Mouse (Mus musculus) stomach, embryonic 16.5 days (tissue): Measurements from ENCODE around the gene Tnpo1. TPM values are rescaled to one million over a fixed set of nuclear protein-coding genes. Genes with fewer than 3 reads are reported as not detected.
A peak's percentile ranks its signal among the peaks of the same experiment; 100 is the strongest.
"Not testable (repeated sequence)": the region's sequence is repeated elsewhere in the genome, so short reads cannot be mapped to it uniquely, and the experiment has no call there.

ENCODE experiments used
- ATAC-seq: fragments of 200-750 bp; cut with Nextera tagmentation; 2 replicates; pipeline ENCODE4 v1.8.0; 2017; ENCODE audit warnings: moderate number of reproducible peaks, moderate TSS enrichment; ENCODE audit not compliant: insufficient read depth, low FRiP score
- H3K27ac ChIP-seq: fragments of 300-500 bp; sonication (generic); 2 replicates; pipeline ENCODE4 v1.5.1; 2014; ENCODE audit warnings: low read length
- H3K27me3 ChIP-seq: fragments of 300-500 bp; sonication (generic); 2 replicates; pipeline ENCODE4 v1.6.1; 2014; ENCODE audit warnings: low read length, control low read depth, mixed read lengths; ENCODE audit not compliant: control insufficient read depth, insufficient read depth
- H3K36me3 ChIP-seq: fragments of 300-500 bp; sonication (generic); 2 replicates; pipeline ENCODE4 v1.6.1; 2014; ENCODE audit warnings: low read length; ENCODE audit not compliant: control insufficient read depth, insufficient read depth
- H3K4me1 ChIP-seq: fragments of 300-500 bp; sonication (generic); 2 replicates; pipeline ENCODE4 v1.6.1; 2014; ENCODE audit warnings: low read length, control low read depth, mixed read lengths; ENCODE audit not compliant: control insufficient read depth, insufficient read depth
- H3K4me2 ChIP-seq: fragments of 300-500 bp; sonication (generic); 2 replicates; pipeline ENCODE4 v1.6.1; 2014; ENCODE audit warnings: low read depth, low read length, mixed read lengths
- H3K4me3 ChIP-seq: fragments of 300-500 bp; sonication (generic); replicated peaks from 2 replicates; pipeline ENCODE4 v1.5.1; 2014; ENCODE audit warnings: mild to moderate bottlenecking, low read length
- H3K9ac ChIP-seq: fragments of 300-500 bp; sonication (generic); 2 replicates; pipeline ENCODE4 v1.6.1; 2014; ENCODE audit warnings: low read length
- H3K9me3 ChIP-seq: fragments of 300-500 bp; sonication (generic); replicated peaks from 2 replicates; pipeline ENCODE4 v1.6.1; 2016; ENCODE audit warnings: low read length, control low read depth; ENCODE audit not compliant: control insufficient read depth
- WGBS: fragments of 180-500 bp; shearing (Covaris S2); extraction: QIAGEN DNeasy Blood & Tissue Kit; methylation state at CpG from one replicate; pipeline ENCODE4 v1.1.7; 2014; 5-methylcytosine and 5-hydroxymethylcytosine counted together
- polyA plus RNA-seq: library from polyadenylated mRNA; unstranded; fragments of >200 nt; fragmentation: Nextera tagmentation; extraction: Ambion mirVana; gene quantifications from 2 replicates; pipeline ENCODE4 v1.2.1, GENCODE M21; 2015

Gene Tnpo1
- polyA plus RNA-seq, 1 experiment from 2014 or later, result 58.3 TPM

GRCm38 (mm10) chr13:98832451-98833450, 93.4 kb downstream of the Tnpo1 start:
- Histone ChIP-seq H3K27me3 (no peaks in the 10 kb centered on the region), H3K9ac (no peak overlapping the region), H3K4me3 (no peak overlapping the region), H3K27ac (no peak overlapping the region), H3K4me2 (no peak overlapping the region), H3K36me3 (no peaks in the 10 kb centered on the region), H3K9me3 (no peaks in the 10 kb centered on the region), H3K4me1 (no peaks in the 10 kb centered on the region)
- no peak for ATAC-seq
- 71% methylated on average over 10 of the region's 10 CpGs for WGBS

GRCm38 (mm10) chr13:98829026-98829425, 97.2 kb downstream of the Tnpo1 start:
- not testable (repeated sequence) for H3K36me3 ChIP-seq, H3K4me3 ChIP-seq, H3K4me2 ChIP-seq, H3K27ac ChIP-seq, H3K9me3 ChIP-seq, ATAC-seq, H3K4me1 ChIP-seq, H3K9ac ChIP-seq, H3K27me3 ChIP-seq
- WGBS, result 95% methylated on average over 6 of the region's 6 CpGs

GRCm38 (mm10) chr13:98825574-98825973, 100.6 kb downstream of the Tnpo1 start:
- H3K9ac ChIP-seq, result no peak overlapping the region
- H3K4me3 ChIP-seq, result no peak overlapping the region
- H3K9me3 ChIP-seq, result no peaks in the 10 kb centered on the region
- no peak overlapping the region for H3K27ac ChIP-seq
- H3K27me3 ChIP-seq, result no peaks in the 10 kb centered on the region
- ATAC-seq, result no peak
- no peaks in the 10 kb centered on the region for H3K4me1 ChIP-seq
- WGBS, result 75% methylated on average over 4 of the region's 4 CpGs
- H3K4me2 ChIP-seq, result no peak overlapping the region
- H3K36me3 ChIP-seq, result no peaks in the 10 kb centered on the region

- no peak for ATAC-seq
- Histone ChIP-seq H3K4me2 (no peak overlapping the region), H3K27ac (peak overlapping the region; percentile 48; the same call in 1 of the 2 replicates), H3K36me3 (no peaks in the 10 kb centered on the region), H3K9me3 (no peaks in the 10 kb centered on the region), H3K9ac (no peak overlapping the region), H3K4me3 (no peak overlapping the region), H3K4me1 (peaks cover 5% of the 10 kb centered on the region; the same call in 1 of the 2 replicates), H3K27me3 (no peaks in the 10 kb centered on the region)
- 52% methylated on average over 2 of the region's 2 CpGs for WGBS
Observed at GRCm38 (mm10) chr13:98819094-98819493, 107.1 kb downstream of the Tnpo1 start.

GRCm38 (mm10) chr13:98818205-98818604, 108.0 kb downstream of the Tnpo1 start:
- H3K4me1 ChIP-seq, result peaks cover 5% of the 10 kb centered on the region; the same call in 1 of the 2 replicates
- H3K4me2 ChIP-seq, result no peak overlapping the region
- H3K9me3 ChIP-seq, result no peaks in the 10 kb centered on the region
- no peaks in the 10 kb centered on the region for H3K27me3 ChIP-seq
- ATAC-seq, result no peak
- H3K27ac ChIP-seq, result no peak overlapping the region
- no peaks in the 10 kb centered on the region for H3K36me3 ChIP-seq
- H3K9ac ChIP-seq, result no peak overlapping the region
- 71% methylated on average over 4 of the region's 4 CpGs for WGBS
- H3K4me3 ChIP-seq, result no peak overlapping the region

- H3K27me3 ChIP-seq, result no peaks in the 10 kb centered on the region
- H3K4me3 ChIP-seq, result no peak overlapping the region
- ATAC-seq, result no peak
- no peak overlapping the region for H3K9ac ChIP-seq
- no peaks in the 10 kb centered on the region for H3K36me3 ChIP-seq
- H3K4me1 ChIP-seq, result peaks cover 5% of the 10 kb centered on the region; the same call in 1 of the 2 replicates
- H3K27ac ChIP-seq, result no peak overlapping the region
- no peak overlapping the region for H3K4me2 ChIP-seq
- 42% methylated on average over 4 of the region's 4 CpGs for WGBS
- no peaks in the 10 kb centered on the region for H3K9me3 ChIP-seq
Observed at GRCm38 (mm10) chr13:98817766-98818165, 108.4 kb downstream of the Tnpo1 start.

GRCm38 (mm10) chr13:98816981-98817660, 109.1 kb downstream of the Tnpo1 start:
- H3K9me3 ChIP-seq, H3K27ac ChIP-seq, ATAC-seq, H3K4me3 ChIP-seq, H3K9ac ChIP-seq, H3K36me3 ChIP-seq, H3K4me1 ChIP-seq, H3K27me3 ChIP-seq, H3K4me2 ChIP-seq: not testable (repeated sequence)
- 72% methylated on average over 4 of the region's 4 CpGs for WGBS

GRCm38 (mm10) chr13:98816571-98816970, 109.6 kb downstream of the Tnpo1 start:
- no peak overlapping the region for H3K4me2 ChIP-seq
- 83% methylated on average over 9 of the region's 9 CpGs for WGBS
- no peaks in the 10 kb centered on the region for H3K36me3 ChIP-seq
- H3K4me3 ChIP-seq, result no peak overlapping the region
- H3K9ac ChIP-seq, result no peak overlapping the region
- ATAC-seq, result no peak
- no peak overlapping the region for H3K27ac ChIP-seq
- H3K4me1 ChIP-seq, result peaks cover 5% of the 10 kb centered on the region; the same call in 1 of the 2 replicates
- H3K27me3 ChIP-seq, result no peaks in the 10 kb centered on the region
- H3K9me3 ChIP-seq, result no peaks in the 10 kb centered on the region
